8 mouse cellular contexts compared by ENCODE assay signal in genomic region chr5:106926369-106926686, GRCm38 (mm10). TPM values are rescaled to one million over a fixed set of nuclear protein-coding genes. Genes with fewer than 3 reads are reported as not detected.
DNase-seq lines count a peak whose midpoint lies in the region; ATAC-seq and TF ChIP-seq lines count a peak whose summit lies in the region.

No protein-coding gene starts in this region.

- TF ChIP-seq CTCF in kidney, postnatal 0 days (IDR thresholded peaks at IDR 0.05; ENCODE audit: low read depth) = no peak

- peak overlapping the region; percentile 90 for H3K4me2 ChIP-seq in kidney, postnatal 0 days (ENCODE audit: low read length)
- peak overlapping the region; percentile 70 for H3K4me2 ChIP-seq in embryonic facial prominence, embryonic 13.5 days
- peak overlapping the region; percentile 63 for H3K4me2 ChIP-seq in hindbrain, embryonic 15.5 days
- peak overlapping the region; percentile 67 for H3K4me2 ChIP-seq in midbrain, embryonic 16.5 days (ENCODE audit: low read length)

- no peak overlapping the region for H3K27ac ChIP-seq in kidney, postnatal 0 days
- H3K27ac ChIP-seq in embryonic facial prominence, embryonic 13.5 days = no peak overlapping the region
- H3K27ac ChIP-seq in hindbrain, embryonic 15.5 days (replicated peaks) = peak overlapping the region; percentile 84
- H3K27ac ChIP-seq in midbrain, embryonic 16.5 days (ENCODE audit: low read length) = peak overlapping the region; percentile 92

- no peaks in the 10 kb centered on the region; the same call in 1 of the 2 replicates for H3K9me3 ChIP-seq in kidney, postnatal 0 days (replicated peaks; ENCODE audit: low read length)
- H3K9me3 ChIP-seq in embryonic facial prominence, embryonic 13.5 days = no peaks in the 10 kb centered on the region
- no peaks in the 10 kb centered on the region for H3K9me3 ChIP-seq in hindbrain, embryonic 15.5 days
- no peaks in the 10 kb centered on the region for H3K9me3 ChIP-seq in midbrain, embryonic 16.5 days (replicated peaks; ENCODE audit: control insufficient read depth, low read length, poor library complexity, severe bottlenecking)

- H3K36me3 ChIP-seq in kidney, postnatal 0 days (ENCODE audit: insufficient read depth, low read length) = no peaks in the 10 kb centered on the region
- H3K36me3 ChIP-seq in embryonic facial prominence, embryonic 13.5 days = no peaks in the 10 kb centered on the region
- H3K36me3 ChIP-seq in hindbrain, embryonic 15.5 days = no peaks in the 10 kb centered on the region
- no peaks in the 10 kb centered on the region for H3K36me3 ChIP-seq in midbrain, embryonic 16.5 days (ENCODE audit: control insufficient read depth, insufficient read depth, low read length)

- WGBS in kidney, postnatal 0 days = 40% methylated on average over 4 of the region's 4 CpGs
- 32% methylated on average over 4 of the region's 4 CpGs for WGBS in embryonic facial prominence, embryonic 13.5 days
- WGBS in hindbrain, embryonic 15.5 days = 23% methylated on average over 4 of the region's 4 CpGs
- 22% methylated on average over 4 of the region's 4 CpGs for WGBS in midbrain, embryonic 16.5 days

- no peaks in the 10 kb centered on the region for H3K27me3 ChIP-seq in kidney, postnatal 0 days (ENCODE audit: insufficient read depth, low read length)
- H3K27me3 ChIP-seq in embryonic facial prominence, embryonic 13.5 days = no peaks in the 10 kb centered on the region
- H3K27me3 ChIP-seq in hindbrain, embryonic 15.5 days = no peaks in the 10 kb centered on the region
- no peaks in the 10 kb centered on the region for H3K27me3 ChIP-seq in midbrain, embryonic 16.5 days (ENCODE audit: control insufficient read depth, insufficient read depth, low read depth, low read length)

- H3K9ac ChIP-seq in kidney, postnatal 0 days (ENCODE audit: low read depth, low read length) = peak overlapping the region; percentile 68
- H3K9ac ChIP-seq in embryonic facial prominence, embryonic 13.5 days = peak overlapping the region; percentile 75
- H3K9ac ChIP-seq in hindbrain, embryonic 15.5 days = peak overlapping the region; percentile 55
- H3K9ac ChIP-seq in midbrain, embryonic 16.5 days (ENCODE audit: low read depth, low read length) = peak overlapping the region; percentile 81

- H3K4me1 ChIP-seq in kidney, postnatal 0 days (replicated peaks; ENCODE audit: insufficient read depth, low read length) = no peaks in the 10 kb centered on the region
- H3K4me1 ChIP-seq in embryonic facial prominence, embryonic 13.5 days = no peaks in the 10 kb centered on the region
- 0 out of 2 replicates have a peak, but pooled peaks cover 5% of the 10 kb centered on the region for H3K4me1 ChIP-seq in hindbrain, embryonic 15.5 days (replicated peaks)
- no peaks in the 10 kb centered on the region for H3K4me1 ChIP-seq in midbrain, embryonic 16.5 days (ENCODE audit: control insufficient read depth, insufficient read depth, low read length)

- peak overlapping the region; percentile 49 for H3K4me3 ChIP-seq in kidney, postnatal 0 days (replicated peaks; ENCODE audit: low read depth, low read length)
- H3K4me3 ChIP-seq in embryonic facial prominence, embryonic 13.5 days = peak overlapping the region; percentile 60
- H3K4me3 ChIP-seq in hindbrain, embryonic 15.5 days = peak overlapping the region; percentile 51
- H3K4me3 ChIP-seq in midbrain, embryonic 16.5 days (ENCODE audit: low read depth, low read length) = peak overlapping the region; percentile 60

- ATAC-seq in kidney, postnatal 0 days (replicated peaks; ENCODE audit: low FRiP score, low read depth) = no peak
- ATAC-seq in embryonic facial prominence, embryonic 13.5 days (ENCODE audit: insufficient number of reproducible peaks, insufficient read depth, low FRiP score, low TSS enrichment, low read depth) = no peak
- ATAC-seq in hindbrain, embryonic 15.5 days (ENCODE audit: low FRiP score, low read depth) = no peak
- ATAC-seq in midbrain, embryonic 16.5 days = no peak

- peak; percentile 30 for DNase-seq in kidney, postnatal 0 days (ENCODE audit: low spot score)
- no peak for DNase-seq in kidney, postnatal 25 days
- no peak for DNase-seq in urinary bladder, adult 18-20 months (ENCODE audit: low spot score in 2 of 2)
- DNase-seq in cerebellum, adult 11 months = no peak
- DNase-seq in lung, postnatal 4 days = no peak

RNA-seq across cellular contexts. Expression of gene Hfm1, which starts 0.2 kb away (rescaled TPM):
- 1.1 and 1.2 TPM in 2 replicates for polyA plus RNA-seq in kidney, postnatal 0 days (2015; fragmentation: Nextera tagmentation; extraction: Ambion mirVana)
- 1.8 and 2.5 TPM in 2 replicates for polyA plus RNA-seq in embryonic facial prominence, embryonic 13.5 days (2015; fragmentation: Nextera tagmentation; extraction: Ambion mirVana)
- 5.1 and 5.2 TPM in 2 replicates for polyA plus RNA-seq in hindbrain, embryonic 15.5 days (2015; fragmentation: Nextera tagmentation; extraction: Ambion mirVana)
- polyA plus RNA-seq in midbrain, embryonic 16.5 days (2015; fragmentation: Nextera tagmentation; extraction: Ambion mirVana) = 7.9 and 9.0 TPM in 2 replicates

RNA-seq across cellular contexts. Expression of gene Cdc7, which starts 37.8 kb away (rescaled TPM):
- polyA plus RNA-seq in kidney, postnatal 0 days (2015; fragmentation: Nextera tagmentation; extraction: Ambion mirVana) = 14.8 and 19.0 TPM in 2 replicates
- polyA plus RNA-seq in embryonic facial prominence, embryonic 13.5 days (2015; fragmentation: Nextera tagmentation; extraction: Ambion mirVana) = 51.6 and 55.7 TPM in 2 replicates
- 42.3 and 43.8 TPM in 2 replicates for polyA plus RNA-seq in hindbrain, embryonic 15.5 days (2015; fragmentation: Nextera tagmentation; extraction: Ambion mirVana)
- polyA plus RNA-seq in midbrain, embryonic 16.5 days (2015; fragmentation: Nextera tagmentation; extraction: Ambion mirVana) = 49.7 and 49.8 TPM in 2 replicates

Comparison
In these comparisons a context has a peak if more than half of its experiments do, and no peak if none do; other contexts are left out.
1. H3K27ac ChIP-seq: peak in hindbrain, embryonic 15.5 days (single experiment) and midbrain, embryonic 16.5 days (single experiment); none in kidney, postnatal 0 days (single experiment) and embryonic facial prominence, embryonic 13.5 days (single experiment).
2. Peak in every context shown above with its lines, with median percentiles within 50 percentile points of each other: H3K4me2 ChIP-seq, H3K4me3 ChIP-seq and H3K9ac ChIP-seq.